Mouse (Mus musculus): ENCODE measurements at regions not wholly inside any gene's neighbourhood (a gene's known extent, or its start where the extent isn't known, plus 50 kb on each side); places are given as distances from the start of the nearest gene placed in this dataset.

DNA sequence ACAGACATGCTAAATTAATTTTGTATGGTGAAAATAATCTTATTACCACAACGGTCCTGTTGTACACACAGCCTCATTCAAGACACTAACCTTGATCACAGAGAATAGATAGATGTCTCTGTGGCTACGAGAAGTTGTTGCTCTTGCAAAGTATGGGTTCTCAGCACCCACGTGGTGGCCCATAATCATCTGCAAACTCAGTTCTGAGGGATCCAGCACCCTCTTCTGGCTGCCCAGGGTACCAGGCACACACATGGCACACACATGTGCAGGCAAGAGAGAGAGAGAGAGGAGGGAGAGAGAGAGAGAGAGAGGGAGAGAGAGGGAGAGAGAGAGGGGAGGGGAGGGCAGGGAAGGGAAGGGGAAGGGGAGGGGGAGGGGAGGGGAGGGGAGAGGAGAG, 226.5 kb upstream of the Ccdc122 start:
- no peak for TF ChIP-seq POLR2A (IDR thresholded peaks at IDR 0.05; ENCODE audit: extremely low read depth, insufficient read depth, low read length)
- TF ChIP-seq CTCF (IDR thresholded peaks at IDR 0.05; ENCODE audit: extremely low read depth, insufficient read depth, low read length): no peak
- no peak overlapping the region for H3K27ac ChIP-seq (ENCODE audit: insufficient read depth, low read length)
- H3K4me3 ChIP-seq (ENCODE audit: insufficient read depth, low read length): no peak overlapping the region
- peaks cover 2% of the 10 kb centered on the region; the same call in 1 of the 2 replicates for H3K4me1 ChIP-seq (ENCODE audit: control insufficient read depth, insufficient read depth, low read length)

GRCm38 (mm10) chr14:76809411-76809810, 227.2 kb upstream of the Ccdc122 start:
- H3K4me1 ChIP-seq (ENCODE audit: control insufficient read depth, insufficient read depth, low read length): peaks cover 2% of the 10 kb centered on the region; the same call in 1 of the 2 replicates
- no peak for TF ChIP-seq POLR2A (IDR thresholded peaks at IDR 0.05; ENCODE audit: extremely low read depth, insufficient read depth, low read length)
- no peak for TF ChIP-seq CTCF (IDR thresholded peaks at IDR 0.05; ENCODE audit: extremely low read depth, insufficient read depth, low read length)
- no peak overlapping the region for H3K27ac ChIP-seq (ENCODE audit: insufficient read depth, low read length)
- H3K4me3 ChIP-seq (ENCODE audit: insufficient read depth, low read length): no peak overlapping the region

DNA sequence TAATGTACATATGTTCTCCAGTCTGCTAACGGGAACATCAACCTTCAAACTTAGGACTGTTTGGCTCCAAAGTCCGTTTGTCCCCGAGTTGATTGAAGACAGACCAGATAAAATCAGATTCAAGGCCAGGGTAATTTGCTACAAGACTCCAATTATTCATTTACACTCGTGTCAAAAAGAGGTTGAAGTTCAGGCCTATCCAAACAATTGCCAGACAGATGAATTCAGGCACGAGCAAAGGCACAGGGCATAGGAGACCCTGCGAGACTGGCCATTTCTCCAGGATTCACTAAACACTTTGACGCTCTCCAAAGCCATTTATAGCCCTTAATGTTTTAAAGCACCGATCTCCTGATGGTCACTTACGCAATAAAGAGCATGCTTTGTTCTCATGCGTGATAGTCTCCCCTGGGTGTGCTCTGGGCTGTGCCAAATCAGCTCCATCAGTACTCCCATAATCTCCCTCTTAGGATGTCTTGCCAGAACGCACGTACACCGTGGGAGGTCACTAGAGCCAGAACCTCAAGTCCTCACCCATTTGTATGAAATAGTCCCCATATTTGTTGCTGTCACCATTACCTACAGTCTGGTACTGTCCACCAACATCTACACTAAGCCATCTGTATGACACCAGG, 231.3 kb upstream of the Ccdc122 start:
- no peak overlapping the region for H3K27ac ChIP-seq (ENCODE audit: insufficient read depth, low read length)
- H3K4me3 ChIP-seq (ENCODE audit: insufficient read depth, low read length): no peak overlapping the region
- no peak for TF ChIP-seq CTCF (IDR thresholded peaks at IDR 0.05; ENCODE audit: extremely low read depth, insufficient read depth, low read length)
- TF ChIP-seq POLR2A (IDR thresholded peaks at IDR 0.05; ENCODE audit: extremely low read depth, insufficient read depth, low read length): no peak
- no peaks in the 10 kb centered on the region for H3K4me1 ChIP-seq (ENCODE audit: control insufficient read depth, insufficient read depth, low read length)

DNA sequence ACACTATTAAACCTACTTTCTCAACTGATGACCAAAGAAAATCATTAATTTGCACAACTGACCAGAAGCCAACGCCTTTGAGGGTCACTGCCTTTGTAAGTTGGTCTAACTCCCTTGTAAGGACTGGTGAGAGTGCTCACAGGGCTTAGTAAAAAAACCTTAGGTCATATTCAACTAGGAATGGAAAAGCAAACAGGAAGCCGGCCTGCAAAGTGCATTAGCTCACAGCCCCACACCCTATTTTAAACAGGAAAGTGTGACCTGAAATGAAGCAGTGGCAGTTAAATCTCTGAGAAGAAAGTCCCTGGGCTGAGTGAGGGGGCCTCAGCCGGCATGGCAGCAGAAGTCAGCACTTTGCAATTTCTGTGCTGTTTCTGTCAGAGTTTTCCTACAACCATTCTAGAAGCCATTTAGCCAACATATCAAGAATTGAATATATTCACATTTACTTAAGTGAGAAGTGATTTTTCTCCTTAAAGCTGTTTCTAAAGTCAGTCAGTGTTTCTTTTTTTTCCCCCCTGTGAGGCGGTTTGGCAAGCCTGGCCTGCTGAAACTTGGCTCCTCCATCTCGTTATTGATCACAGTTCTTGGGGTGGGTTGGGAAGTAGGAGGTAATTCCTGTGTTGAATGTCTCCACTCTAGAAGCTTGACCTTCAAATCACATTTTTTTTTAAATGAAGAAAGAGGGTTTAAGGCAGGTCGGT, 232.0 kb upstream of the Ccdc122 start:
- Histone ChIP-seq H3K4me3 (ENCODE audit: insufficient read depth, low read length) (no peak overlapping the region), H3K4me1 (ENCODE audit: control insufficient read depth, insufficient read depth, low read length) (no peaks in the 10 kb centered on the region), H3K27ac (ENCODE audit: insufficient read depth, low read length) (no peak overlapping the region)
- TF ChIP-seq POLR2A (IDR thresholded peaks at IDR 0.05; ENCODE audit: extremely low read depth, insufficient read depth, low read length): no peak
- no peak for TF ChIP-seq CTCF (IDR thresholded peaks at IDR 0.05; ENCODE audit: extremely low read depth, insufficient read depth, low read length)

GRCm38 (mm10) chr14:76800181-76800580, 236.4 kb upstream of the Ccdc122 start:
- no peak overlapping the region for H3K27ac ChIP-seq (ENCODE audit: insufficient read depth, low read length)
- 0 out of 2 replicates have a peak, but pooled peaks cover 2% of the 10 kb centered on the region for H3K4me1 ChIP-seq (ENCODE audit: control insufficient read depth, insufficient read depth, low read length)
- TF ChIP-seq POLR2A (IDR thresholded peaks at IDR 0.05; ENCODE audit: extremely low read depth, insufficient read depth, low read length): no peak
- no peak for TF ChIP-seq CTCF (IDR thresholded peaks at IDR 0.05; ENCODE audit: extremely low read depth, insufficient read depth, low read length)
- no peak overlapping the region for H3K4me3 ChIP-seq (ENCODE audit: insufficient read depth, low read length)

GRCm38 (mm10) chr14:76799741-76800140, 236.8 kb upstream of the Ccdc122 start:
- TF ChIP-seq POLR2A (IDR thresholded peaks at IDR 0.05; ENCODE audit: extremely low read depth, insufficient read depth, low read length): no peak
- TF ChIP-seq CTCF (IDR thresholded peaks at IDR 0.05; ENCODE audit: extremely low read depth, insufficient read depth, low read length): no peak
- H3K4me3 ChIP-seq (ENCODE audit: insufficient read depth, low read length): no peak overlapping the region
- peaks cover 2% of the 10 kb centered on the region; the same call in 1 of the 2 replicates for H3K4me1 ChIP-seq (ENCODE audit: control insufficient read depth, insufficient read depth, low read length)
- no peak overlapping the region for H3K27ac ChIP-seq (ENCODE audit: insufficient read depth, low read length)

DNA sequence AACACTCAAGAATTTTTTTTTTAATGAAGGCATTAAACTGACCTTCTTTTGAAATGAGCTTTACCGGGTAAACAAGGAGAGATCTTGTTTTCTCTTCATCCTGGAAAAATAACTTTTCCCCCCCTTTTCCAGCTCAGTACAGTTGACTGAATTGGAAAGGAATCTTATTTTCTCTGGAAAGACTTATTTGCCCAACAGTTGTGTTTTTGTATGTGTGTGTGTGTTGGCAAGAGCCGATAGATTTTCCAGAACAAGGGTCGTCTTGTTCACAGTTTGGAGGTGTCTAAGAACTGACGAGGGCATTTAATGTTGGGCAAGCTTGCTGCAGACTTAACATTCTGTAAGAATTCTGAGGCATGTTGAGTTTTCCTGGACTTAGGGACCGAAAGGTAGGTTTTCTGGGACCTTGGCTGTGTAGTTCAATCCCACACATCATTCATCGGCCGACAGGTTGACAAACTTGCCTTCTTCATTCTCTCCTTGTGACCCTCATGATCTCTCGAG, 237.6 kb upstream of the Ccdc122 start:
- Histone ChIP-seq H3K4me1 (ENCODE audit: control insufficient read depth, insufficient read depth, low read length) (peaks cover 2% of the 10 kb centered on the region; the same call in 1 of the 2 replicates), H3K4me3 (ENCODE audit: insufficient read depth, low read length) (no peak overlapping the region), H3K27ac (ENCODE audit: insufficient read depth, low read length) (no peak overlapping the region)
- TF ChIP-seq CTCF (IDR thresholded peaks at IDR 0.05; ENCODE audit: extremely low read depth, insufficient read depth, low read length) (no peak), POLR2A (IDR thresholded peaks at IDR 0.05; ENCODE audit: extremely low read depth, insufficient read depth, low read length) (no peak)

DNA sequence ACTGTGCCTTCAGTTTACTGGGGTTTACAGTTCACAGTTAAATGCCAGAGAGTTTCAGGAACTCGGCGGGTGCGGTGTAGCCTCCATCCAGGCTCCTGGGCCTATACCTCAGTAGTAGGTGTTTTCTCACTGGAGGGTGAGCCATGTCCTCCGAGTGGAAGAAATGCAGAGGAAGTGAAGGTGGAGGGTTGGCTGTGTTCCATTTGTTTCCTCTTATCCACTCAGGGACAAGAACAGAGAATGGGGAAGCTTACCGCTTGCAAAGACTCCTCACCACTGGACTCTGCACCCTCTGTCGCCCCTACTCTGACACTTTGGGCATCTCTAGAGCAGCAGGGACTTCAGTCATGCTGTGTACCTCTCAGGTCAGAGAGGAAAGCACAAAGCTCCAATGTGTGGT, 238.1 kb upstream of the Ccdc122 start:
- Histone ChIP-seq H3K4me3 (ENCODE audit: insufficient read depth, low read length) (no peak overlapping the region), H3K27ac (ENCODE audit: insufficient read depth, low read length) (no peak overlapping the region), H3K4me1 (ENCODE audit: control insufficient read depth, insufficient read depth, low read length) (peaks cover 2% of the 10 kb centered on the region; the same call in 1 of the 2 replicates)
- TF ChIP-seq POLR2A (IDR thresholded peaks at IDR 0.05; ENCODE audit: extremely low read depth, insufficient read depth, low read length) (no peak), CTCF (IDR thresholded peaks at IDR 0.05; ENCODE audit: extremely low read depth, insufficient read depth, low read length) (no peak)

DNA sequence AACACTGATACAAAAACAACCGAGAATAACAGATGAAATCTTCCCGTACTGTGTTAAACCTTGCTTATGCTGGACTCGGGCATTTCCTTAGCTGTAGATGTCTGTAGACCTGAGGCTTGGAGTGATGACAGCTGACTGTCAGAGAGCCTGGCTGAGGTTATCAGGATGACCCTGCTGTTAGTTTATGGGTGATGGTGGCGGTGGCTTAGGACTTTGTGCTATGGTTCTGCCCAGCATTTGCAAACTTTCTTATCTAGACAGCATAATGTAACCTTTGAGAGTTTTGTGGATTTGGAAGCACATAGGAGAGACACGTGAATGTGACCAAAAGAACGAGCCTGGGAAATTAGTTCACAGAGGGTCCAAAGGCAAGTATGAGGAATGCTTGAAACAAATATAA, 239.1 kb upstream of the Ccdc122 start:
- TF ChIP-seq CTCF (IDR thresholded peaks at IDR 0.05; ENCODE audit: extremely low read depth, insufficient read depth, low read length) (no peak), POLR2A (IDR thresholded peaks at IDR 0.05; ENCODE audit: extremely low read depth, insufficient read depth, low read length) (no peak)
- peaks cover 2% of the 10 kb centered on the region; the same call in 1 of the 2 replicates for H3K4me1 ChIP-seq (ENCODE audit: control insufficient read depth, insufficient read depth, low read length)
- H3K4me3 ChIP-seq (ENCODE audit: insufficient read depth, low read length): no peak overlapping the region
- H3K27ac ChIP-seq (ENCODE audit: insufficient read depth, low read length): no peak overlapping the region
